Mouse (Mus musculus) forebrain, embryonic 12.5 days (tissue): ENCODE measurements around the gene Vars. TPM values are rescaled to one million over a fixed set of nuclear protein-coding genes. Genes with fewer than 3 reads are reported as not detected.
A peak's percentile ranks its signal among the peaks of the same experiment; 100 is the strongest.
"Not testable (repeated sequence)": the region's sequence is repeated elsewhere in the genome, so short reads cannot be mapped to it uniquely, and the experiment has no call there.

Experiments used
- ATAC-seq: fragments of 200-750 bp; cut with Nextera tagmentation; 2 replicates; pipeline ENCODE4 v1.8.0; 2017; ENCODE audit warnings: moderate TSS enrichment; ENCODE audit not compliant: low FRiP score
- H3K27ac ChIP-seq: fragments of 300-500 bp; sonication (generic); 2 replicates; pipeline ENCODE4 v1.5.1; 2016; ENCODE audit warnings: mild to moderate bottlenecking
- H3K27me3 ChIP-seq: fragments of 300-500 bp; sonication (generic); 2 replicates; pipeline ENCODE4 v1.6.1; 2016; ENCODE audit warnings: mild to moderate bottlenecking
- H3K36me3 ChIP-seq: fragments of 300-500 bp; sonication (generic); replicated peaks from 2 replicates; pipeline ENCODE4 v1.6.1; 2016; ENCODE audit warnings: mild to moderate bottlenecking
- H3K4me1 ChIP-seq: fragments of 300-500 bp; sonication (generic); 2 replicates; pipeline ENCODE4 v1.6.1; 2016
- H3K4me2 ChIP-seq: fragments of 300-500 bp; sonication (generic); 2 replicates; pipeline ENCODE4 v1.6.1; 2016; ENCODE audit warnings: mild to moderate bottlenecking, moderate library complexity
- H3K4me3 ChIP-seq: fragments of 300-500 bp; sonication (generic); replicated peaks from 2 replicates; pipeline ENCODE4 v1.5.1; 2016; ENCODE audit warnings: mild to moderate bottlenecking
- H3K9ac ChIP-seq: fragments of 300-500 bp; sonication (generic); 2 replicates; pipeline ENCODE4 v1.6.1; 2016; ENCODE audit warnings: mild to moderate bottlenecking
- H3K9me3 ChIP-seq: fragments of 300-500 bp; sonication (generic); 2 replicates; pipeline ENCODE4 v1.6.1; 2016
- WGBS: fragments of 180-500 bp; shearing (Covaris S2); methylation state at CpG from one replicate; pipeline ENCODE4 v1.1.7; 2016; 5-methylcytosine and 5-hydroxymethylcytosine counted together
- polyA plus RNA-seq: library from polyadenylated mRNA; unstranded; fragments of >200 nt; fragmentation: Nextera tagmentation; extraction: Ambion mirVana; gene quantifications from 2 replicates; pipeline ENCODE4 v1.2.1, GENCODE M21; 2016

The Vars gene
- polyA plus RNA-seq: 158 and 159 TPM in 2 replicates

DNA sequence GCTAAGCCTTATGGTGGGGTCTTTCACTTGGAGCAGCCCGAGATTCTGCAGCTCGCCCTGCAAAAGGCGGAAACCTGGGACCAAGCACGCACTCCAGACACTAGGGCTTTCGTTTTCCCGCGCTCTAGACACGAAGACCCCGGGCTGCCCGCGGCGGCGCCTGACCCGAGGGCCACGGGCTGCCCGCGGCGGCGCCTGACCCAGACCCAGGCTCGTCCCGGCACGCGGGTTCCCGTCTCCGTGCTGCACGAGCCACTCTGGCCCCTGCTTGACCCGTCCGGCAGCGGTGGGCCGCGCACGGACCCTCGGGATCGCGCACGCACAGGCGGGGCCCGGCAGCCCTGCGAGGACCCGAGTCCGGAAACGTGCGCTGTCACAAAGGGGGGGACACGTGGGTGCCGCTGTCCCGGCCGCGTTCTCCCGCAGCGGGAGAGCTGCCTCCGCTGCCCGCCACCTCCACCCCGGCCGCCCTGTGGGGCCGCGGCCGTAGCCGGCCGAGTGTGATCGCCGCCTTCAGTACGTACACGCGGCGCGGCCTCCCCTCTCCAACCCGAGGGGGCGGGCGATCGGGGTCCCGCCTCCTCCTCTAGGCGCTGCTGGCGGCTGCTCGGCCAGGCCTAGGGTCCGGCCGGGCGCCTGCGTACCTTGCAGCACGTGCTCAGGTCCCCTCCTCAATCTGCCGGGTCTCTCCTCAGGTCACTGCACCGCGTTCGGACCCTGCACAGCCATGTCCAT lies at the start of gene Vars:
Vars (plus strand) TSS at position 271 of the 735 bp plus-strand sequence.
- Histone ChIP-seq H3K9me3 (no peaks in the 10 kb centered on the region), H3K36me3 (peaks cover 39% of the 10 kb centered on the region), H3K27ac (peak within 1 kb of the TSS; percentile 97), H3K4me1 (peaks cover 54% of the 10 kb centered on the region), H3K9ac (peak within 1 kb of the TSS; percentile 97), H3K4me2 (peak within 1 kb of the TSS; percentile 100), H3K4me3 (peak within 1 kb of the TSS; percentile 93), H3K27me3 (no peaks in the 10 kb centered on the region)
- ATAC-seq: peak; percentile 92
- WGBS: under 1% methylated on average over 83 of the region's 83 CpGs

DNA sequence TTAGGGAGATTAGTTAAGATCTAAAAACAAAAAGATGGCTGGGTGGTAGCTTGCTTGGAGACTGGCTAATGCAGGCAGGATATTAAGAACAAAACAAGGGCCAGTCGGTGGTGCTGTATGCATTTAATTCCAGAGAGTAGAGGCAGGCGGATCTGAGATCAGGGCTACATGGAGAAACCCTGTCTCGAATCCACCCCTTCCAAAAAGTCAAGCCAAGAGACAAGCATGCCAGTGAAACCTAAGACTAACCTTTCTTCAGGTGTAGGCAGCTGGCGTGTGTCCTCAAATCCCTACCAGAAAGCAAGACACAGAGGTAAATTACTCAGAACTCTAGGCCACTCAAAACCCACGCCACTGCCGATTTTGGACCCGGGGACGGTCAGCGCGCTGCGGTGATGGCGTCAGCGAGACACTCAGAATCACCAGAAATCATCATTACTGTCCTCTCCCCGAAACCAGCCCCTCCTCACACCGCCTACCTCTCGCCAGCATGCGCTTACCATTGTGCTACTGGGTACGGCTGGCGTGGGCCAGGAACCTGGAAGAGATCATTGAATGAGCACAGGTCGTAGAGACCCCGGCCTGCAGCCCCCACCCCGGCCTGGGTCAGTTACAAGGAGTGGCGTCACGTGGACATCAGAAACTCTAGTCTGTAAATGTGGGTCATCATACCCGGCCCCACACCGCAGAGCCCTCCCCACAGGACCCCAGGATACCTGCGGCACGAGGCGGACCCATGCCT lies 49.0 kb upstream of the Vars start:
- Histone ChIP-seq H3K36me3 (peaks cover 18% of the 10 kb centered on the region), H3K9me3 (no peaks in the 10 kb centered on the region), H3K27ac (peak overlapping the region; percentile 93), H3K27me3 (peaks cover 20% of the 10 kb centered on the region), H3K9ac (peak overlapping the region; percentile 95), H3K4me2 (peak overlapping the region; percentile 73), H3K4me3 (peak overlapping the region; percentile 95), H3K4me1 (peaks cover 14% of the 10 kb centered on the region)
- under 1% methylated on average over 29 of the region's 29 CpGs for WGBS
- ATAC-seq: no peak

DNA sequence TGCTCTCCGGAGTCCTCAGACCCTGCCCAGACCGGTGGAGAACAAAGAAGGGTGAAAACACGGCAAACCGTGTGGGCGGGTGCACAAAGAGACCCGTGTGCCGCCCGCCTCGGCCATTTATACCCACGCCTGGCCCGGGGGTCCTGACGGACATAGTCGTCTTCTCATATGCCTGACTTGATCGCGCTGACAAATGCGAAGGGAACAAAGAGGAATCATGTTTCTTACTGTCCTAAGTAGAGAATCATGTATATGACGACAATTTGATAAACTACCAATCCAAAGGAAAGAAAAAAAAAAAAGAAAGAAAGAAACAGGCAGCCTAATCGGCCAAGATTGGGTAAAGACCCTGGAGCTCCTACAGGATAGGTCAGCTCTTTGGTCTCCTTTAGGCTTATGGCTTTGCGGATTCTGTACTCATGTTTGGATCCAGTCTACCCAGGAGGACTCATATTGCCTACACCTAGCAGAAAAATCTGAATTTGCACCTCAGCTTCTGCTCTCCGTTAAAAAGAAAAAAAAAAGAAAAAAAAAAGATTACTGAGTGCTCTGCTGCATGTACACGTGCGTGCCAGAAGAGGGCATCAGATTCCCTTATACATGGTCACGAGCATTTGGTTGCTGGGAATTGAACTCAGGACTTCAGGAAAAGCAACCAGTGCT lies 48.3 kb upstream of the Vars start:
- H3K9me3 ChIP-seq: no peaks in the 10 kb centered on the region
- peak; percentile 90 for ATAC-seq
- H3K4me1 ChIP-seq: peaks cover 14% of the 10 kb centered on the region
- H3K4me2 ChIP-seq: peak overlapping the region; percentile 73
- peak overlapping the region; percentile 95 for H3K4me3 ChIP-seq
- H3K36me3 ChIP-seq: peaks cover 18% of the 10 kb centered on the region
- under 1% methylated on average over 23 of the region's 23 CpGs for WGBS
- H3K27ac ChIP-seq: peak overlapping the region; percentile 93
- peak overlapping the region; percentile 95 for H3K9ac ChIP-seq
- peaks cover 22% of the 10 kb centered on the region for H3K27me3 ChIP-seq

- Histone ChIP-seq H3K9me3 (no peaks in the 10 kb centered on the region), H3K4me1 (peaks cover 14% of the 10 kb centered on the region), H3K9ac (no peak overlapping the region), H3K27me3 (peaks cover 22% of the 10 kb centered on the region), H3K27ac (no peak overlapping the region), H3K4me2 (peak overlapping the region; percentile 73; the same call in 1 of the 2 replicates), H3K4me3 (peak overlapping the region; percentile 95; the same call in 1 of the 2 replicates), H3K36me3 (peaks cover 18% of the 10 kb centered on the region)
- no peak for ATAC-seq
- WGBS: 92% methylated on average over 3 of the region's 3 CpGs
These were observed 47.5 kb upstream of the Vars start for GRCm38 (mm10) chr17:34953258-34953657.

GRCm38 (mm10) chr17:34953904-34954303 lies 46.9 kb upstream of the Vars start:
- Histone ChIP-seq H3K4me1 (peaks cover 14% of the 10 kb centered on the region), H3K4me3 (no peak overlapping the region), H3K9me3 (no peaks in the 10 kb centered on the region), H3K27ac (no peak overlapping the region), H3K27me3 (peaks cover 22% of the 10 kb centered on the region), H3K36me3 (peaks cover 18% of the 10 kb centered on the region), H3K4me2 (no peak overlapping the region), H3K9ac (no peak overlapping the region)
- WGBS: 87% methylated on average over 4 of the region's 4 CpGs
- no peak for ATAC-seq

GRCm38 (mm10) chr17:34954831-34955230 lies 46.0 kb upstream of the Vars start:
- H3K4me1 ChIP-seq: peaks cover 20% of the 10 kb centered on the region
- no peak overlapping the region for H3K9ac ChIP-seq
- peaks cover 13% of the 10 kb centered on the region for H3K36me3 ChIP-seq
- H3K4me2 ChIP-seq: no peak overlapping the region
- peaks cover 22% of the 10 kb centered on the region for H3K27me3 ChIP-seq
- no peak overlapping the region for H3K4me3 ChIP-seq
- WGBS: 68% methylated on average over 4 of the region's 4 CpGs
- ATAC-seq: no peak
- no peak overlapping the region for H3K27ac ChIP-seq
- H3K9me3 ChIP-seq: no peaks in the 10 kb centered on the region

GRCm38 (mm10) chr17:34955884-34956283 lies 44.9 kb upstream of the Vars start:
- Histone ChIP-seq H3K9ac (no peak overlapping the region), H3K4me1 (peaks cover 15% of the 10 kb centered on the region), H3K4me2 (no peak overlapping the region), H3K9me3 (no peaks in the 10 kb centered on the region), H3K4me3 (no peak overlapping the region), H3K36me3 (peaks cover 2% of the 10 kb centered on the region), H3K27me3 (peaks cover 25% of the 10 kb centered on the region), H3K27ac (no peak overlapping the region)
- no peak for ATAC-seq
- 78% methylated on average over 3 of the region's 3 CpGs for WGBS

GRCm38 (mm10) chr17:34956340-34956739 lies 44.4 kb upstream of the Vars start:
- Histone ChIP-seq H3K9me3 (no peaks in the 10 kb centered on the region), H3K4me1 (peaks cover 11% of the 10 kb centered on the region), H3K4me2 (no peak overlapping the region), H3K27me3 (peaks cover 30% of the 10 kb centered on the region), H3K27ac (no peak overlapping the region), H3K36me3 (no peaks in the 10 kb centered on the region), H3K9ac (no peak overlapping the region), H3K4me3 (no peak overlapping the region)
- ATAC-seq: no peak
- 51% methylated on average over 1 of the region's 1 CpGs for WGBS

DNA sequence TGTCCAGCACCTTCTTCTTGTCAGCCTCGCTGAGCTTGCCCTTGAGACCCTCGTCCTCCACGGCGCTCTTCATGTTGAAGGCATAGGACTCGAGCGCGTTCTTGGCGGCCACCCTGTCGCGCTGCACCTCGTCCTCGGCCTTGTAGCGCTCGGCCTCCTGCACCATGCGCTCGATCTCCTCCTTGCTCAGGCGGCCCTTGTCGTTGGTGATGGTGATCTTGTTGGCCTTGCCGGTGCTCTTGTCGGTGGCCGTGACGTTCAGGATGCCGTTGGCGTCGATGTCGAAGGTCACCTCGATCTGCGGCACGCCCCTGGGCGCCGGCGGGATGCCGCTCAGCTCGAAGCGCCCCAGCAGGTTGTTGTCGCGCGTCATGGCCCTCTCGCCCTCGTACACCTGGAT lies 43.5 kb upstream of the Vars start:
- not testable (repeated sequence) for H3K36me3 ChIP-seq, H3K9me3 ChIP-seq, H3K4me2 ChIP-seq, H3K9ac ChIP-seq, H3K27ac ChIP-seq, H3K4me3 ChIP-seq, ATAC-seq
- WGBS: 34% methylated on average over 34 of the region's 40 CpGs
- H3K4me1 ChIP-seq: peaks cover 11% of the 10 kb centered on the region
- H3K27me3 ChIP-seq: peaks cover 38% of the 10 kb centered on the region

DNA sequence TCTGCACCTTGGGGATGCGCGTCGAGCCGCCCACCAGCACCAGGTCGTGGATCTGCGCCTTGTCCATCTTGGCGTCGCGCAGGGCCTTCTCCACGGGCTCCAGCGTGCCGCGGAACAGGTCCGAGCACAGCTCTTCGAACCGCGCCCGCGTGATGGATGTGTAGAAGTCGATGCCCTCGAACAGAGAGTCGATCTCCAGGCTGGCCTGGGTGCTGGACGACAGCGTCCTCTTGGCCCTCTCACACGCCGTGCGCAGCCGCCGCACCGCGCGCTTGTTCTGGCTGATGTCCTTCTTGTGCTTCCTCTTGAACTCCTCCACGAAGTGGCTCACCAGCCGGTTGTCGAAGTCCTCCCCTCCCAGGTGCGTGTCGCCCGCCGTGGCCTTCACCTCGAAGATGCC lies 42.8 kb upstream of the Vars start:
- H3K4me2 ChIP-seq, H3K4me3 ChIP-seq, H3K9me3 ChIP-seq, ATAC-seq, H3K9ac ChIP-seq, H3K36me3 ChIP-seq, H3K27ac ChIP-seq: not testable (repeated sequence)
- Histone ChIP-seq H3K4me1 (peaks cover 11% of the 10 kb centered on the region), H3K27me3 (peaks cover 41% of the 10 kb centered on the region)
- 27% methylated on average over 26 of the region's 40 CpGs for WGBS

DNA sequence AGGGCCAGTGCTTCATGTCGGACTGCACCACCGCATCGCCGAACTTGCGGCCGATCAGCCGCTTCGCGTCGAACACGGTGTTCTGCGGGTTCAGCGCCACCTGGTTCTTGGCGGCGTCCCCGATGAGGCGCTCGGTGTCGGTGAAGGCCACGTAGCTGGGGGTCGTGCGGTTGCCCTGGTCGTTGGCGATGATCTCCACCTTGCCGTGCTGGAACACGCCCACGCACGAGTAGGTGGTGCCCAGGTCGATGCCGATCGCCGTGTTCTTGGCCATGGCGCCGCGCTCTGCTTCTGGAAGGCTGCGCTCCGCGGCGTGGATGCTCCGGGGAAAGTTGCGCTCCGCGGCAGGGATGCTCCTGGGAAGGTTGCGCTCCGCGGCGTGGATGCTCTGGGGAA lies 42.1 kb upstream of the Vars start:
- ATAC-seq, H3K36me3 ChIP-seq, H3K9me3 ChIP-seq, H3K27ac ChIP-seq: not testable (repeated sequence)
- 0% methylated on average over 17 of the region's 47 CpGs for WGBS
- Histone ChIP-seq H3K4me2 (peak overlapping the region; percentile 80), H3K4me3 (peak overlapping the region; percentile 49), H3K4me1 (peaks cover 11% of the 10 kb centered on the region), H3K9ac (peak overlapping the region; percentile 45; the same call in 1 of the 2 replicates), H3K27me3 (peaks cover 47% of the 10 kb centered on the region)

DNA sequence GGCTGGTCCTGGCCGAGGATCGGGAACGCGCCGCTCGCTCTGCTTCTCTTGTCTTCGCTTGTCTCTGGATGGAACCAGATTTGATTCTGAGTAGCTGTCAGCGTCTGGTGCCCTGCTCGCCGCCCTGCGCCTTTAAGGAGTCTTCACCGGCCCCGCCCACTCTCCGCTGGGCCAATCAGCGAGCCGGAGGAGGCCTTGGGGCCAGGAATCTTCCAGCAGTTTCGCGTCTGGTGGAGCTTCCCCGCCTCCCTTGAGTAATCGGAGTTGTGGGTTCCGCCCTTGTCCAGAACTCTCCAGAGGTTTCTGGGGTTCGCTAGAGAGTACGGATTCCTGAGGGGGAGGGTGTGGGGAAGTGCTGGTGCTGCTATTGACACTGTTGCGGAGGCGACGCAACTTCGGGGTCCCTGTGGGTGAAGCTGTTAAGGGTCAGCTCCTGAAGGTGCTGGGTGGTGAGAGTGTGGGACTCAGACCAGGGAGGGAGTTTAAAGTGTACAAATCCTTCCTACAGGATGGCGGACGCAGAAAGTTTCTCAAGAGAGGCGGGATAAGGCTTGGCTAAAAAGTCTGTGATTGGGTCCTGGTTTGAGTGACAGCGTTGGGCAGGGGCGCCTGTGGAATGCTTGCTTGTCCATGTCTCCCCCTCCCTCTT lies 41.5 kb upstream of the Vars start, which contains the start of gene Hspa1b:
Hspa1b (minus strand) TSS at position 109 of the 649 bp plus-strand sequence.
- H3K4me3 ChIP-seq: peak within 1 kb of the TSS; percentile 49
- peak within 1 kb of the TSS; percentile 58 for H3K9ac ChIP-seq
- ATAC-seq: peak; percentile 93
- H3K36me3 ChIP-seq, H3K9me3 ChIP-seq: not testable (repeated sequence)
- H3K4me1 ChIP-seq: peaks cover 11% of the 10 kb centered on the region
- peaks cover 47% of the 10 kb centered on the region for H3K27me3 ChIP-seq
- H3K4me2 ChIP-seq: peak within 1 kb of the TSS; percentile 80
- H3K27ac ChIP-seq: peak within 1 kb of the TSS; percentile 86
- WGBS: under 1% methylated on average over 32 of the region's 32 CpGs
